Mouse (Mus musculus) neural tube, embryonic 14.5 days (tissue): ENCODE results near the gene Gm3625. TPM values are rescaled to one million over a fixed set of nuclear protein-coding genes. Genes with fewer than 3 reads are reported as not detected.
A peak's percentile ranks its signal among the peaks of the same experiment; 100 is the strongest.

Experiments
- ATAC-seq: fragments of 200-750 bp; cut with Nextera tagmentation; 2 replicates; pipeline ENCODE4 v1.8.0; 2017; ENCODE audit warnings: low read depth, mild to moderate bottlenecking, moderate TSS enrichment, moderate library complexity
- H3K27ac ChIP-seq: fragments of 300-500 bp; sonication (generic); 2 replicates; pipeline ENCODE4 v1.5.1; 2014; ENCODE audit warnings: low read depth, mild to moderate bottlenecking, control low read depth, low read length, moderate library complexity, mixed read lengths
- H3K27me3 ChIP-seq: fragments of 300-500 bp; sonication (generic); 2 replicates; pipeline ENCODE4 v1.6.1; 2014; ENCODE audit warnings: low read length; ENCODE audit not compliant: control insufficient read depth, insufficient read depth
- H3K36me3 ChIP-seq: fragments of 300-500 bp; sonication (generic); 2 replicates; pipeline ENCODE4 v1.6.1; 2014; ENCODE audit warnings: low read length, mixed read lengths; ENCODE audit not compliant: control insufficient read depth, insufficient read depth
- H3K4me1 ChIP-seq: fragments of 300-500 bp; sonication (generic); 2 replicates; pipeline ENCODE4 v1.6.1; 2014; ENCODE audit warnings: low read length; ENCODE audit not compliant: control insufficient read depth, insufficient read depth
- H3K4me2 ChIP-seq: fragments of 300-500 bp; sonication (generic); 2 replicates; pipeline ENCODE4 v1.6.1; 2014; ENCODE audit warnings: mild to moderate bottlenecking, low read depth, low read length, control low read depth
- H3K4me3 ChIP-seq: fragments of 300-500 bp; sonication (generic); 2 replicates; pipeline ENCODE4 v1.5.1; 2014; ENCODE audit warnings: low read depth, low read length, control low read depth, mixed read lengths
- H3K9ac ChIP-seq: fragments of 300-500 bp; sonication (generic); replicated peaks from 2 replicates; pipeline ENCODE4 v1.6.1; 2014; ENCODE audit warnings: low read depth, mild to moderate bottlenecking, control low read depth, low read length, mixed read lengths
- H3K9me3 ChIP-seq: fragments of 300-500 bp; sonication (generic); 2 replicates; pipeline ENCODE4 v1.6.1; 2016; ENCODE audit warnings: low read length; ENCODE audit not compliant: control insufficient read depth
- WGBS: fragments of 180-500 bp; shearing (Covaris S2); extraction: QIAGEN DNeasy Blood & Tissue Kit; methylation state at CpG from one replicate; pipeline ENCODE4 v1.1.7; 2014; 5-methylcytosine and 5-hydroxymethylcytosine counted together
- polyA plus RNA-seq: library from polyadenylated mRNA; unstranded; fragments of >200 nt; fragmentation: Nextera tagmentation; extraction: Ambion mirVana; gene quantifications from 2 replicates; pipeline ENCODE4 v1.2.1, GENCODE M21; 2014

Gm3625 gene
- polyA plus RNA-seq, 1 experiment from 2014 or later = not detected

- Histone ChIP-seq H3K4me2 (no peak overlapping the region), H3K4me3 (no peak overlapping the region), H3K36me3 (no peaks in the 10 kb centered on the region), H3K27me3 (no peaks in the 10 kb centered on the region), H3K9me3 (no peaks in the 10 kb centered on the region), H3K27ac (no peak overlapping the region), H3K9ac (no peak overlapping the region), H3K4me1 (no peaks in the 10 kb centered on the region; the same call in 1 of the 2 replicates)
- ATAC-seq = no peak
- 72% methylated on average over 6 of the region's 6 CpGs for WGBS
Observed at GRCm38 (mm10) chr12:4595055-4595454, 2.3 kb upstream of the Gm3625 start.

- Histone ChIP-seq H3K36me3 (no peaks in the 10 kb centered on the region), H3K4me2 (peak overlapping the region; percentile 83), H3K27me3 (no peaks in the 10 kb centered on the region), H3K4me3 (peak overlapping the region; percentile 88), H3K27ac (no peak overlapping the region), H3K4me1 (no peaks in the 10 kb centered on the region; the same call in 1 of the 2 replicates), H3K9ac (peak overlapping the region; percentile 90; the same call in 1 of the 2 replicates), H3K9me3 (no peaks in the 10 kb centered on the region)
- 65% methylated on average over 9 of the region's 9 CpGs for WGBS
- no peak for ATAC-seq
Observed at GRCm38 (mm10) chr12:4593930-4594391, 1.2 kb upstream of the Gm3625 start.

GRCm38 (mm10) chr12:4593166-4593929, 621 bp upstream of the Gm3625 start:
- peak; percentile 84 for ATAC-seq
- Histone ChIP-seq H3K27me3 (no peaks in the 10 kb centered on the region), H3K36me3 (no peaks in the 10 kb centered on the region), H3K4me2 (peak overlapping the region; percentile 83), H3K9me3 (no peaks in the 10 kb centered on the region), H3K27ac (peak overlapping the region; percentile 44; the same call in 1 of the 2 replicates), H3K9ac (peak overlapping the region; percentile 90), H3K4me1 (no peaks in the 10 kb centered on the region; the same call in 1 of the 2 replicates), H3K4me3 (peak overlapping the region; percentile 88)
- WGBS = under 1% methylated on average over 45 of the region's 80 CpGs

- Histone ChIP-seq H3K36me3 (no peaks in the 10 kb centered on the region), H3K27ac (no peak overlapping the region), H3K4me2 (peak overlapping the region; percentile 83; the same call in 1 of the 2 replicates), H3K4me1 (no peaks in the 10 kb centered on the region; the same call in 1 of the 2 replicates), H3K9ac (no peak overlapping the region), H3K9me3 (no peaks in the 10 kb centered on the region), H3K27me3 (no peaks in the 10 kb centered on the region), H3K4me3 (no peak overlapping the region)
- 64% methylated on average over 6 of the region's 6 CpGs for WGBS
- no peak for ATAC-seq
Observed at GRCm38 (mm10) chr12:4592025-4592424, 702 bp downstream of the Gm3625 start.

- H3K4me2 ChIP-seq = no peak overlapping the region
- H3K9ac ChIP-seq = no peak overlapping the region
- no peaks in the 10 kb centered on the region for H3K9me3 ChIP-seq
- no peaks in the 10 kb centered on the region for H3K27me3 ChIP-seq
- H3K27ac ChIP-seq = no peak overlapping the region
- WGBS = 62% methylated on average over 3 of the region's 3 CpGs
- no peak for ATAC-seq
- no peak overlapping the region for H3K4me3 ChIP-seq
- no peaks in the 10 kb centered on the region; the same call in 1 of the 2 replicates for H3K4me1 ChIP-seq
- no peaks in the 10 kb centered on the region for H3K36me3 ChIP-seq
Observed at GRCm38 (mm10) chr12:4588603-4589002, 4.1 kb downstream of the Gm3625 start.

GRCm38 (mm10) chr12:4587846-4588245, 4.9 kb downstream of the Gm3625 start:
- Histone ChIP-seq H3K27me3 (no peaks in the 10 kb centered on the region), H3K4me1 (no peaks in the 10 kb centered on the region), H3K27ac (no peak overlapping the region), H3K9ac (no peak overlapping the region), H3K9me3 (no peaks in the 10 kb centered on the region), H3K4me3 (no peak overlapping the region), H3K4me2 (no peak overlapping the region), H3K36me3 (no peaks in the 10 kb centered on the region)
- WGBS = 83% methylated on average over 2 of the region's 2 CpGs
- ATAC-seq = no peak

GRCm38 (mm10) chr12:4582326-4582725, 10.4 kb downstream of the Gm3625 start:
- Histone ChIP-seq H3K4me3 (no peak overlapping the region), H3K36me3 (no peaks in the 10 kb centered on the region)

GRCm38 (mm10) chr12:4574065-4574464, 18.7 kb downstream of the Gm3625 start:
- Histone ChIP-seq H3K4me1 (no peaks in the 10 kb centered on the region), H3K27me3 (no peaks in the 10 kb centered on the region), H3K4me3 (no peak overlapping the region), H3K36me3 (no peaks in the 10 kb centered on the region), H3K9me3 (no peaks in the 10 kb centered on the region), H3K9ac (no peak overlapping the region), H3K27ac (no peak overlapping the region), H3K4me2 (no peak overlapping the region)
- 81% methylated on average over 4 of the region's 4 CpGs for WGBS
- ATAC-seq = no peak

More at GRCm38 (mm10) chr12:4582326-4582725, 10.4 kb downstream of the Gm3625 start:
- no peaks in the 10 kb centered on the region for H3K4me1 ChIP-seq
- no peak overlapping the region for H3K9ac ChIP-seq
- H3K4me2 ChIP-seq = no peak overlapping the region
- no peaks in the 10 kb centered on the region for H3K27me3 ChIP-seq
- H3K9me3 ChIP-seq = no peaks in the 10 kb centered on the region
- ATAC-seq = no peak
- no peak overlapping the region for H3K27ac ChIP-seq

GRCm38 (mm10) chr12:4571864-4572263, 20.9 kb downstream of the Gm3625 start:
- Histone ChIP-seq H3K27me3 (no peaks in the 10 kb centered on the region), H3K4me2 (no peak overlapping the region), H3K4me3 (no peak overlapping the region), H3K9me3 (no peaks in the 10 kb centered on the region), H3K9ac (no peak overlapping the region), H3K4me1 (no peaks in the 10 kb centered on the region), H3K27ac (no peak overlapping the region), H3K36me3 (no peaks in the 10 kb centered on the region)
- no peak; the same call in 1 of the 2 replicates for ATAC-seq
- WGBS = 29% methylated on average over 5 of the region's 5 CpGs
